Mouse (Mus musculus) heart, embryonic 11.5 days (tissue): Measurements from ENCODE around the gene Ssbp4. TPM values are rescaled to one million over a fixed set of nuclear protein-coding genes. Genes with fewer than 3 reads are reported as not detected.

Experiments
- ATAC-seq: fragments of 200-750 bp; cut with Nextera tagmentation; replicated peaks from 2 replicates; pipeline ENCODE4 v1.8.0; 2017; ENCODE audit warnings: moderate library complexity; ENCODE audit not compliant: insufficient number of reproducible peaks, low FRiP score, low TSS enrichment
- H3K27ac ChIP-seq: fragments of 300-500 bp; sonication (generic); 2 replicates; pipeline ENCODE4 v1.5.1; 2014; ENCODE audit warnings: mild to moderate bottlenecking, low read depth, low read length
- H3K27me3 ChIP-seq: fragments of 300-500 bp; sonication (generic); 2 replicates; pipeline ENCODE4 v1.6.1; 2014; ENCODE audit warnings: mild to moderate bottlenecking, low read length, mixed read lengths; ENCODE audit not compliant: control insufficient read depth, insufficient read depth
- H3K36me3 ChIP-seq: fragments of 300-500 bp; sonication (generic); 2 replicates; pipeline ENCODE4 v1.6.1; 2014; ENCODE audit warnings: mild to moderate bottlenecking, low read length, moderate library complexity, mixed read lengths; ENCODE audit not compliant: control insufficient read depth, insufficient read depth
- H3K4me1 ChIP-seq: fragments of 300-500 bp; sonication (generic); 2 replicates; pipeline ENCODE4 v1.6.1; 2014; ENCODE audit warnings: low read length; ENCODE audit not compliant: control insufficient read depth, insufficient read depth
- H3K4me2 ChIP-seq: fragments of 300-500 bp; sonication (generic); 2 replicates; pipeline ENCODE4 v1.6.1; 2014; ENCODE audit warnings: mild to moderate bottlenecking, moderate library complexity
- H3K4me3 ChIP-seq: fragments of 300-500 bp; sonication (generic); 2 replicates; pipeline ENCODE4 v1.5.1; 2014; ENCODE audit warnings: low read depth, low read length
- H3K9ac ChIP-seq: fragments of 300-500 bp; sonication (generic); 2 replicates; pipeline ENCODE4 v1.6.1; 2014; ENCODE audit warnings: mild to moderate bottlenecking, low read depth, low read length, moderate library complexity
- H3K9me3 ChIP-seq: fragments of 300-500 bp; sonication (generic); replicated peaks from 2 replicates; pipeline ENCODE4 v1.6.1; 2016; ENCODE audit warnings: low read length; ENCODE audit not compliant: control insufficient read depth
- WGBS: fragments of 180-500 bp; shearing (Covaris S2); extraction: QIAGEN DNeasy Blood & Tissue Kit; methylation state at CpG from one replicate; pipeline ENCODE4 v1.1.7; 2014; ENCODE audit not compliant: insufficient replicate concordance; 5-methylcytosine and 5-hydroxymethylcytosine counted together
- polyA plus RNA-seq: library from polyadenylated mRNA; unstranded; fragments of >200 nt; fragmentation: Nextera tagmentation; extraction: Ambion mirVana; gene quantifications from 2 replicates; pipeline ENCODE4 v1.2.1, GENCODE M21; 2014

The Ssbp4 gene
- polyA plus RNA-seq, 1 experiment from 2014 or later, result 78.9 TPM

GRCm38 (mm10) chr8:70555079-70555747 lies 53.5 kb downstream of the Ssbp4 start:
- Histone ChIP-seq H3K27me3 (no peaks in the 10 kb centered on the region), H3K4me1 (peaks cover 54% of the 10 kb centered on the region)

GRCm38 (mm10) chr8:70553740-70554139 lies 54.9 kb downstream of the Ssbp4 start:
- no peak for ATAC-seq
- no peak overlapping the region for H3K4me3 ChIP-seq
- H3K9ac ChIP-seq, result 0 out of 2 replicates have a peak overlapping the region, but pooled peaks have one; percentile 6
- H3K36me3 ChIP-seq, result no peaks in the 10 kb centered on the region
- peak overlapping the region; percentile 0; the same call in 1 of the 2 replicates for H3K27ac ChIP-seq
- no peaks in the 10 kb centered on the region for H3K27me3 ChIP-seq
- peaks cover 45% of the 10 kb centered on the region for H3K4me1 ChIP-seq
- no peak overlapping the region for H3K4me2 ChIP-seq
- no peaks in the 10 kb centered on the region for H3K9me3 ChIP-seq

More at GRCm38 (mm10) chr8:70555079-70555747, 53.5 kb downstream of the Ssbp4 start:
- 89% methylated on average over 4 of the region's 4 CpGs for WGBS
- Histone ChIP-seq H3K9ac (no peak overlapping the region), H3K36me3 (no peaks in the 10 kb centered on the region), H3K4me3 (no peak overlapping the region), H3K9me3 (no peaks in the 10 kb centered on the region), H3K4me2 (no peak overlapping the region), H3K27ac (no peak overlapping the region)
- no peak for ATAC-seq

GRCm38 (mm10) chr8:70552836-70553235 lies 55.8 kb downstream of the Ssbp4 start:
- H3K27ac ChIP-seq, result no peak overlapping the region

GRCm38 (mm10) chr8:70551558-70552161 lies 57.0 kb downstream of the Ssbp4 start:
- WGBS, result 57% methylated on average over 3 of the region's 3 CpGs

More at GRCm38 (mm10) chr8:70552836-70553235, 55.8 kb downstream of the Ssbp4 start:
- Histone ChIP-seq H3K36me3 (no peaks in the 10 kb centered on the region), H3K27me3 (no peaks in the 10 kb centered on the region), H3K4me2 (no peak overlapping the region), H3K4me3 (no peak overlapping the region), H3K9ac (no peak overlapping the region), H3K4me1 (peaks cover 42% of the 10 kb centered on the region), H3K9me3 (no peaks in the 10 kb centered on the region)
- 0 out of 2 replicates have a peak, but pooled peaks have one; percentile 19 for ATAC-seq
- 28% methylated on average over 1 of the region's 1 CpGs for WGBS

GRCm38 (mm10) chr8:70549412-70550184 lies 59.1 kb downstream of the Ssbp4 start:
- Histone ChIP-seq H3K9ac (no peak overlapping the region), H3K9me3 (no peaks in the 10 kb centered on the region), H3K36me3 (no peaks in the 10 kb centered on the region), H3K4me1 (peaks cover 38% of the 10 kb centered on the region), H3K4me3 (no peak overlapping the region), H3K4me2 (no peak overlapping the region), H3K27me3 (no peaks in the 10 kb centered on the region), H3K27ac (no peak overlapping the region)
- no peak for ATAC-seq
- WGBS, result 90% methylated on average over 10 of the region's 10 CpGs

More at GRCm38 (mm10) chr8:70551558-70552161, 57.0 kb downstream of the Ssbp4 start:
- no peaks in the 10 kb centered on the region for H3K27me3 ChIP-seq
- no peaks in the 10 kb centered on the region for H3K9me3 ChIP-seq
- H3K4me3 ChIP-seq, result no peak overlapping the region
- ATAC-seq, result no peak
- peak overlapping the region; percentile 46; the same call in 1 of the 2 replicates for H3K27ac ChIP-seq
- peaks cover 36% of the 10 kb centered on the region for H3K4me1 ChIP-seq
- no peak overlapping the region for H3K9ac ChIP-seq
- no peaks in the 10 kb centered on the region for H3K36me3 ChIP-seq
- 0 out of 2 replicates have a peak overlapping the region, but pooled peaks have one; percentile 11 for H3K4me2 ChIP-seq

- Histone ChIP-seq H3K27me3 (no peaks in the 10 kb centered on the region), H3K4me3 (no peak overlapping the region), H3K4me1 (peaks cover 32% of the 10 kb centered on the region), H3K36me3 (no peaks in the 10 kb centered on the region), H3K27ac (no peak overlapping the region), H3K9me3 (no peaks in the 10 kb centered on the region), H3K9ac (no peak overlapping the region), H3K4me2 (no peak overlapping the region)
- ATAC-seq, result no peak
- WGBS, result 86% methylated on average over 6 of the region's 6 CpGs
Observed at GRCm38 (mm10) chr8:70547762-70548161, 60.9 kb downstream of the Ssbp4 start.

Other genes starting within 250 kb of the Ssbp4 start
- gene Comp, start 235.3 kb downstream of the Ssbp4 start, polyA plus RNA-seq, result 1.1 and 2.2 TPM in 2 replicates
- gene Crtc1, start 169.3 kb downstream of the Ssbp4 start, polyA plus RNA-seq, result 11.6 and 13.5 TPM in 2 replicates
- 9.2 and 10.1 TPM in 2 replicates for gene Klhl26, start 131.9 kb downstream of the Ssbp4 start, polyA plus RNA-seq
- 0.44 and 0.86 TPM in 2 replicates for gene Tmem59l, start 121.5 kb downstream of the Ssbp4 start, polyA plus RNA-seq
- gene Crlf1, start 115.7 kb downstream of the Ssbp4 start, polyA plus RNA-seq, result 0.80 and 3.8 TPM in 2 replicates
- 109 and 124 TPM in 2 replicates for gene Rex1bd, start 102.1 kb downstream of the Ssbp4 start, polyA plus RNA-seq
- gene Uba52, start 98.1 kb downstream of the Ssbp4 start, polyA plus RNA-seq, result 798 and 827 TPM in 2 replicates
- gene Fkbp8, start 81.1 kb downstream of the Ssbp4 start, polyA plus RNA-seq, result 202 and 212 TPM in 2 replicates
- 67.3 and 68.1 TPM in 2 replicates for gene Kxd1, start 80.9 kb downstream of the Ssbp4 start, polyA plus RNA-seq
- 14.1 and 14.7 TPM in 2 replicates for gene Ell, start 69.4 kb downstream of the Ssbp4 start, polyA plus RNA-seq
- 86.0 and 95.3 TPM in 2 replicates for gene Isyna1, start 14.5 kb downstream of the Ssbp4 start, polyA plus RNA-seq
- 0.19 and 0.59 TPM in 2 replicates for gene Lrrc25, start 7.3 kb upstream of the Ssbp4 start, polyA plus RNA-seq
- gene Gdf15, start 23.6 kb upstream of the Ssbp4 start, polyA plus RNA-seq, result 0.26 and 0.37 TPM in 2 replicates
- gene Pgpep1, start 51.5 kb upstream of the Ssbp4 start, polyA plus RNA-seq, result 38.9 and 41.6 TPM in 2 replicates
- gene Lsm4, start 64.4 kb upstream of the Ssbp4 start, polyA plus RNA-seq, result 296 and 308 TPM in 2 replicates
- 97.8 and 102 TPM in 2 replicates for gene Jund, start 90.1 kb upstream of the Ssbp4 start, polyA plus RNA-seq
- gene Iqcn, start 94.6 kb upstream of the Ssbp4 start, polyA plus RNA-seq, result not detected in 2 replicates
- not detected in 2 replicates for gene Gm3336, start 109.7 kb upstream of the Ssbp4 start, polyA plus RNA-seq
- gene Pde4c, start 114.8 kb upstream of the Ssbp4 start, polyA plus RNA-seq, result not detected in 2 replicates
- gene Rab3a, start 145.8 kb upstream of the Ssbp4 start, polyA plus RNA-seq, result 16.2 and 21.3 TPM in 2 replicates
- 42.5 and 42.6 TPM in 2 replicates for gene Mpv17l2, start 152.1 kb upstream of the Ssbp4 start, polyA plus RNA-seq
- 21.5 and 23.1 TPM in 2 replicates for gene Pik3r2, start 167.8 kb upstream of the Ssbp4 start, polyA plus RNA-seq
- 7.8 and 8.5 TPM in 2 replicates for gene Mast3, start 196.2 kb upstream of the Ssbp4 start, polyA plus RNA-seq
- gene Il12rb1, start 199.6 kb upstream of the Ssbp4 start, polyA plus RNA-seq, result 0.07 TPM in 1 of 2 replicates, not detected in the other
- gene Arrdc2, start 230.8 kb upstream of the Ssbp4 start, polyA plus RNA-seq, result 2.4 and 3.2 TPM in 2 replicates